Mouse (Mus musculus): Measurements from ENCODE around the gene Nostrin. TPM values are rescaled to one million over a fixed set of nuclear protein-coding genes. Genes with fewer than 3 reads are reported as not detected.

The Nostrin gene
- polyA plus RNA-seq, 1 experiment from 2014 or later = 1.0 TPM

GRCm38 (mm10) chr2:69170395-69171077, 34.9 kb downstream of the Nostrin start:
- Histone ChIP-seq H3K36me3 (replicated peaks) (no peaks in the 10 kb centered on the region), H3K27ac (no peak overlapping the region), H3K9me3 (no peaks in the 10 kb centered on the region), H3K4me1 (no peaks in the 10 kb centered on the region), H3K4me3 (no peak overlapping the region), H3K27me3 (ENCODE audit: poor library complexity, severe bottlenecking) (no peaks in the 10 kb centered on the region)
- no peak for DNase-seq (ENCODE audit: extremely low spot score, low spot score)
- 89% methylated on average over 9 of the region's 9 CpGs for WGBS

- no peak for DNase-seq (ENCODE audit: extremely low spot score, low spot score)
- WGBS = 87% methylated on average over 5 of the region's 5 CpGs
- Histone ChIP-seq H3K9me3 (no peaks in the 10 kb centered on the region), H3K4me3 (no peak overlapping the region), H3K4me1 (no peaks in the 10 kb centered on the region), H3K36me3 (replicated peaks) (no peaks in the 10 kb centered on the region), H3K27ac (no peak overlapping the region), H3K27me3 (ENCODE audit: poor library complexity, severe bottlenecking) (no peaks in the 10 kb centered on the region)
Measured at GRCm38 (mm10) chr2:69175296-69175695, 39.7 kb downstream of the Nostrin start.

GRCm38 (mm10) chr2:69179721-69180120, 44.1 kb downstream of the Nostrin start:
- Histone ChIP-seq H3K9me3 (no peaks in the 10 kb centered on the region), H3K27me3 (ENCODE audit: poor library complexity, severe bottlenecking) (no peaks in the 10 kb centered on the region), H3K36me3 (replicated peaks) (no peaks in the 10 kb centered on the region), H3K4me1 (no peaks in the 10 kb centered on the region), H3K4me3 (no peak overlapping the region), H3K27ac (no peak overlapping the region)
- no peak for DNase-seq (ENCODE audit: extremely low spot score, low spot score)
- 96% methylated on average over 4 of the region's 4 CpGs for WGBS

- no peak for DNase-seq (ENCODE audit: extremely low spot score, low spot score)
- Histone ChIP-seq H3K4me1 (peaks cover 10% of the 10 kb centered on the region), H3K4me3 (no peak overlapping the region), H3K27ac (0 out of 2 replicates have a peak overlapping the region, but pooled peaks have one; percentile 20), H3K27me3 (ENCODE audit: poor library complexity, severe bottlenecking) (no peaks in the 10 kb centered on the region), H3K9me3 (no peaks in the 10 kb centered on the region), H3K36me3 (replicated peaks) (peaks cover 27% of the 10 kb centered on the region)
- WGBS = 89% methylated on average over 2 of the region's 2 CpGs
Measured at GRCm38 (mm10) chr2:69187990-69188389, 52.4 kb downstream of the Nostrin start.

- Histone ChIP-seq H3K36me3 (replicated peaks) (peaks cover 34% of the 10 kb centered on the region), H3K27me3 (ENCODE audit: poor library complexity, severe bottlenecking) (no peaks in the 10 kb centered on the region), H3K27ac (no peak overlapping the region), H3K4me3 (no peak overlapping the region), H3K9me3 (no peaks in the 10 kb centered on the region; the same call in 1 of the 2 replicates), H3K4me1 (peaks cover 10% of the 10 kb centered on the region)
- 94% methylated on average over 6 of the region's 6 CpGs for WGBS
- DNase-seq (ENCODE audit: extremely low spot score, low spot score) = no peak
Measured at GRCm38 (mm10) chr2:69188732-69189131, 53.1 kb downstream of the Nostrin start.

GRCm38 (mm10) chr2:69189222-69189621, 53.6 kb downstream of the Nostrin start:
- H3K4me1 ChIP-seq = peaks cover 10% of the 10 kb centered on the region
- 82% methylated on average over 4 of the region's 4 CpGs for WGBS
- H3K27ac ChIP-seq = no peak overlapping the region

GRCm38 (mm10) chr2:69191059-69191458, 55.5 kb downstream of the Nostrin start:
- H3K4me1 ChIP-seq = peaks cover 10% of the 10 kb centered on the region
- no peaks in the 10 kb centered on the region; the same call in 1 of the 2 replicates for H3K9me3 ChIP-seq
- peaks cover 58% of the 10 kb centered on the region for H3K36me3 ChIP-seq (replicated peaks)
- DNase-seq (ENCODE audit: extremely low spot score, low spot score) = no peak
- WGBS = 90% methylated on average over 5 of the region's 5 CpGs
- no peak overlapping the region for H3K4me3 ChIP-seq
- H3K27ac ChIP-seq = no peak overlapping the region
- no peaks in the 10 kb centered on the region for H3K27me3 ChIP-seq (ENCODE audit: poor library complexity, severe bottlenecking)

More at GRCm38 (mm10) chr2:69189222-69189621, 53.6 kb downstream of the Nostrin start:
- Histone ChIP-seq H3K9me3 (no peaks in the 10 kb centered on the region; the same call in 1 of the 2 replicates), H3K36me3 (replicated peaks) (peaks cover 39% of the 10 kb centered on the region), H3K4me3 (no peak overlapping the region), H3K27me3 (ENCODE audit: poor library complexity, severe bottlenecking) (no peaks in the 10 kb centered on the region)
- no peak for DNase-seq (ENCODE audit: extremely low spot score, low spot score)

- no peak overlapping the region for H3K4me3 ChIP-seq
- H3K27ac ChIP-seq = no peak overlapping the region
- H3K9me3 ChIP-seq = no peaks in the 10 kb centered on the region; the same call in 1 of the 2 replicates
- H3K27me3 ChIP-seq (ENCODE audit: poor library complexity, severe bottlenecking) = no peaks in the 10 kb centered on the region
- WGBS = 95% methylated on average over 5 of the region's 5 CpGs
- H3K36me3 ChIP-seq (replicated peaks) = peaks cover 78% of the 10 kb centered on the region
- no peaks in the 10 kb centered on the region for H3K4me1 ChIP-seq
- no peak for DNase-seq (ENCODE audit: extremely low spot score, low spot score)
Measured at GRCm38 (mm10) chr2:69193555-69193954, 58.0 kb downstream of the Nostrin start.

- H3K27ac ChIP-seq = peak overlapping the region; percentile 98
- no peaks in the 10 kb centered on the region for H3K9me3 ChIP-seq
- WGBS = 30% methylated on average over 6 of the region's 6 CpGs
- H3K36me3 ChIP-seq (replicated peaks) = peaks cover 34% of the 10 kb centered on the region
- H3K4me3 ChIP-seq = peak overlapping the region; percentile 88
- H3K4me1 ChIP-seq = peaks cover 15% of the 10 kb centered on the region
- no peaks in the 10 kb centered on the region for H3K27me3 ChIP-seq (ENCODE audit: poor library complexity, severe bottlenecking)
- no peak for DNase-seq (ENCODE audit: extremely low spot score, low spot score)
Measured at GRCm38 (mm10) chr2:69205185-69205584, 69.6 kb downstream of the Nostrin start.

- H3K27me3 ChIP-seq (ENCODE audit: poor library complexity, severe bottlenecking) = no peaks in the 10 kb centered on the region
- under 1% methylated on average over 46 of the region's 46 CpGs for WGBS
- H3K27ac ChIP-seq = peak within 1 kb of the TSS; percentile 98
- H3K4me3 ChIP-seq = peak within 1 kb of the TSS; percentile 88
- H3K4me1 ChIP-seq = peaks cover 18% of the 10 kb centered on the region
- peak; percentile 90 for DNase-seq (ENCODE audit: extremely low spot score, low spot score)
- H3K9me3 ChIP-seq = no peaks in the 10 kb centered on the region
- peaks cover 29% of the 10 kb centered on the region for H3K36me3 ChIP-seq (replicated peaks)
Measured at GRCm38 (mm10) chr2:69205791-69206351, 70.3 kb downstream of the Nostrin start, which contains the start of gene Spc25. Spc25 (minus strand) TSS chr2:69206194.

GRCm38 (mm10) chr2:69206523-69206922, 70.9 kb downstream of the Nostrin start:
- peaks cover 18% of the 10 kb centered on the region for H3K4me1 ChIP-seq
- DNase-seq (ENCODE audit: extremely low spot score, low spot score) = no peak
- no peak overlapping the region; the same call in 1 of the 2 replicates for H3K27ac ChIP-seq
- H3K27me3 ChIP-seq (ENCODE audit: poor library complexity, severe bottlenecking) = no peaks in the 10 kb centered on the region
- peak overlapping the region; percentile 88 for H3K4me3 ChIP-seq
- WGBS = 31% methylated on average over 7 of the region's 7 CpGs
- no peaks in the 10 kb centered on the region for H3K9me3 ChIP-seq
- H3K36me3 ChIP-seq (replicated peaks) = peaks cover 22% of the 10 kb centered on the region

GRCm38 (mm10) chr2:69209684-69210083, 74.1 kb downstream of the Nostrin start:
- no peak overlapping the region for H3K27ac ChIP-seq
- no peak overlapping the region for H3K4me3 ChIP-seq
- H3K9me3 ChIP-seq = no peaks in the 10 kb centered on the region
- 93% methylated on average over 3 of the region's 3 CpGs for WGBS
- DNase-seq (ENCODE audit: extremely low spot score, low spot score) = no peak
- peaks cover 15% of the 10 kb centered on the region for H3K4me1 ChIP-seq
- no peaks in the 10 kb centered on the region for H3K36me3 ChIP-seq (replicated peaks)
- no peaks in the 10 kb centered on the region for H3K27me3 ChIP-seq (ENCODE audit: poor library complexity, severe bottlenecking)

GRCm38 (mm10) chr2:69210773-69211172, 75.2 kb downstream of the Nostrin start, which contains the start of gene G6pc2:
G6pc2 (plus strand) TSS chr2:69211073.
- WGBS = 84% methylated on average over 7 of the region's 7 CpGs
- Histone ChIP-seq H3K27me3 (ENCODE audit: poor library complexity, severe bottlenecking) (no peaks in the 10 kb centered on the region), H3K36me3 (replicated peaks) (no peaks in the 10 kb centered on the region), H3K4me3 (no peak within 1 kb of the TSS), H3K27ac (no peak within 1 kb of the TSS), H3K4me1 (peaks cover 8% of the 10 kb centered on the region; the same call in 1 of the 2 replicates), H3K9me3 (no peaks in the 10 kb centered on the region)
- no peak for DNase-seq (ENCODE audit: extremely low spot score, low spot score)

Data from forebrain, embryonic 10.5 days (tissue).